Mouse (Mus musculus) liver, embryonic 14.5 days (tissue): ENCODE measurements around the gene Crb3.

Experiments
- CTCF ChIP-seq: IDR thresholded peaks from 2 replicates; pipeline ENCODE4 v1.5.1; 2016; ENCODE audit warnings: antibody characterized with exemption, low read depth, control low read depth
- EP300 ChIP-seq: IDR thresholded peaks from 2 replicates; pipeline ENCODE4 v1.6.1; 2016; ENCODE audit warnings: antibody characterized with exemption, low read depth

GRCm38 (mm10) chr17:57112768-57113474 is 54.0 kb downstream of the Crb3 start:
- no peak for TF ChIP-seq CTCF
- no peak for TF ChIP-seq EP300
